Mouse (Mus musculus) ovary, postnatal 10 days (tissue): Measurements from ENCODE around the gene 5730522E02Rik.

ENCODE experiments used
- DNase-seq: peaks from one replicate; pipeline ENCODE4 v3.0.0; 2022; ENCODE audit warnings: low spot score

Gene 5730522E02Rik

GRCm38 (mm10) chr11:25999738-26000137, 210.8 kb downstream of the 5730522E02Rik start:
- DNase-seq = no peak

- DNase-seq = no peak
Measured at GRCm38 (mm10) chr11:25997469-25997868, 213.1 kb downstream of the 5730522E02Rik start.

GRCm38 (mm10) chr11:25994128-25994527, 216.4 kb downstream of the 5730522E02Rik start:
- no peak for DNase-seq

- no peak for DNase-seq
Measured at GRCm38 (mm10) chr11:25992216-25992615, 218.3 kb downstream of the 5730522E02Rik start.

- DNase-seq = no peak
Measured at GRCm38 (mm10) chr11:25978736-25979276, 231.8 kb downstream of the 5730522E02Rik start.

GRCm38 (mm10) chr11:25941504-25941903, 269.1 kb downstream of the 5730522E02Rik start:
- DNase-seq = no peak

- no peak for DNase-seq
Measured at GRCm38 (mm10) chr11:25940716-25941294, 269.8 kb downstream of the 5730522E02Rik start.

- DNase-seq = no peak
Measured at GRCm38 (mm10) chr11:25926267-25926666, 284.3 kb downstream of the 5730522E02Rik start.

GRCm38 (mm10) chr11:25902321-25902720, 308.2 kb downstream of the 5730522E02Rik start:
- no peak for DNase-seq

- no peak for DNase-seq
Measured at GRCm38 (mm10) chr11:25901666-25902065, 308.9 kb downstream of the 5730522E02Rik start.

GRCm38 (mm10) chr11:25893906-25894305, 316.7 kb downstream of the 5730522E02Rik start:
- DNase-seq = no peak

- no peak for DNase-seq
Measured at GRCm38 (mm10) chr11:25872983-25873382, 337.6 kb downstream of the 5730522E02Rik start.

- no peak for DNase-seq
Measured at GRCm38 (mm10) chr11:25872317-25872716, 338.2 kb downstream of the 5730522E02Rik start.

GRCm38 (mm10) chr11:25866292-25866691, 344.3 kb downstream of the 5730522E02Rik start:
- no peak for DNase-seq

- DNase-seq = peak; percentile 46
Measured at GRCm38 (mm10) chr11:25862686-25863085, 347.9 kb downstream of the 5730522E02Rik start.

- no peak for DNase-seq
Measured at GRCm38 (mm10) chr11:25856629-25857568, 353.7 kb downstream of the 5730522E02Rik start.

- no peak for DNase-seq
Measured at GRCm38 (mm10) chr11:25855794-25856193, 354.8 kb downstream of the 5730522E02Rik start.

- DNase-seq = no peak
Measured at GRCm38 (mm10) chr11:25854216-25854615, 356.3 kb downstream of the 5730522E02Rik start.

- DNase-seq = no peak
Measured at GRCm38 (mm10) chr11:25853032-25853431, 357.5 kb downstream of the 5730522E02Rik start.

- no peak for DNase-seq
Measured at GRCm38 (mm10) chr11:25848824-25849644, 361.5 kb downstream of the 5730522E02Rik start.

GRCm38 (mm10) chr11:25838451-25838850, 372.1 kb downstream of the 5730522E02Rik start:
- DNase-seq = no peak

- DNase-seq = no peak
Measured at GRCm38 (mm10) chr11:25819789-25820188, 390.8 kb downstream of the 5730522E02Rik start.
